Mouse (Mus musculus): Measurements from ENCODE around the gene Eif2d.
A peak's percentile ranks its signal among the peaks of the same experiment; 100 is the strongest.

Gene Eif2d

DNA sequence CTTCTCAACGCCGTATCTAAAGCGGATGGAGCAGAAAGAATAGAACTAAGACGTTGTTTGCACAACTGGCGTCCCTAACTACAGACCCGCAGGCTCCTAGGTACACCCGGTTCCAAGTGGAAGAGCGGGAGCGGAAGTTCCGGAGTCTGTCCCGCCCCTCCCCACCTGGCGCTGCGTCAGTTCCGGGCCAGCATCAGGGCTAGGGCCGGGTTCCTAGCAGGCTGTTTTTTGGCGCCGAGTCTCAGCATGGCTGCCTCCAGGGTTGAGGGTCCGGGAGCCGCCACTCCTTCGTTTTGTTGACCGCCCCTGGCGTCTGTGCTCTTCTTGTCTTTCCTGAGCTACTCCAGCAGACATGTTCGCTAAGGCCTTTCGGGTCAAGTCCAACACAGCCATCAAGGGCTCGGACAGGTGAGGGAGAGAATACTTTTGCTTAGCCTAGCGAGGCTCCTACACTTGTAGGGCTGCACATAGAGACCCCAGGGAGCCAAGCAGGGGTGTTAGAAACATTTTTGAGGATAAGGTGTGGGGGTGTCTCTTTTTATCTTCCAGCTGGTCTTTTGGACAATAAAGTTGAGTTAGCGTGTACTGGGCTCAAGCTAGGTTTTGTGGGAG lies at the start of gene Eif2d:
Gene Eif2d, plus strand, starts transcription at position 164 of the 612 bp plus-strand sequence.
- DNase-seq (ENCODE audit: low spot score) = peak; percentile 86

DNA sequence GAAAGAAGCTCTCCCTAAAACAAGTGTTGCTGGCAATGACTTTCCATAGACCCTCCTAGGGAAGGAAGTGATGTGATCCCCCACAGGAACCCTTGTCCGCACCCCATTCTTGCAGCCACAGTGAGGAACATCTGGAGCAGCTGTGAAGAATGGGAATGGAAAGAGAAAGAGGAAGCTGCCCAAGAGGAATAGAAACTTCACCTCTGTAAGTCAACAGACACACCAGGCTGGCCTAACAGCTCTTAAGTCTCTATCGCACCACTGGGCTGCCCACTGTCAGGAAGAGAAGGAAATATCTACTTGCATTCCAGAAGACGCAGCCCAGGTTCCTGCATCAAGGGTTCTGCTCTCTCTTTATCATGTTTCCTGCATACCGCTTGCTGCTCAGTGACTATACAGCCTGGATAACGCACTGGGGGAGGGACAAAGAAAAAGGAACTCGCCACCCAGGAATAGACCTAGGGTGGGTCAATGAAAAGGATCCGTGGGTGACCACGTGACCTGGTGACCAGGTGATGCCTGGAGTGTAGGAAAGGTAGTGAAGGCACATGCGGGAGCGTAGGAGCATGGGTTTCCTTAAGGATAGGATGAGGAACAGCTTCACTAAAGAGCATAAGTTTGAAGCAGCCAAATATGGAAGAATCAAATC lies 49.1 kb upstream of the Eif2d start:
- DNase-seq (ENCODE audit: low spot score) = no peak

DNA sequence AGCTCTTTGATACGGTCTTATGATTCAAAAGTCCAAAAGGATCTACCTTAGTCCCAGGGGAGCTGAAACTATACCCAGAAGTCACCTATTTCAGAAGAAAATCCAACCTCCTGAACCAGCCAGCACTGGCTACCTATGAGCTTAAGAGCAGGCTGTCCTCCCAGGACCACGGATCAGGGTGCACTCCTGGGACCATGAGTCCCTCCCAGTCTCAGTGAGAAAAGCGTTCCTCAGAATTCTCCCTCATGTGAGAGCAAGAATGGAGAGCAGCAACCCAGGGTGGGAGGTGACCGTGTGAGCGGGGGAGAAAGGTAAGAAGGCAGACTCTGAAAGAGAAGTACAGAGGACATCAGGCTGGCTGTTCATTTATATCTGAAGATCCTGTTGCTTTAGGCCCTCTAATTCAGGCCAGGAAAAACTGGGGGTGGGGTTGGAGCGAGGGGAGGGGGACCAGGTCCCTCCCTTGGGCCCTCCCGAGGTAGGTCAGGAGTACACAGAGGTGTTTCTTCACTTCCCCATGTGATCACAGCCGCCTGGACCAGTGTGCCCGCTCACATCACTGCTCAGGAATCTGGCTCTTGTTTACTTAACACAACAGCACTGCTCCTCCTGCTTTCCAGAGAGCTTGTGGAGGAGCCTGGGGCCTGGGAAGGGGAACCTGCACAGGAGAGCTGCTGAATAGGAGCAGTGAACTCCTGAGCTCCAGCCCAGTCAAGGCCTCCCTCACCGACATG lies 45.2 kb upstream of the Eif2d start:
- DNase-seq (ENCODE audit: low spot score) = peak; percentile 43

DNA sequence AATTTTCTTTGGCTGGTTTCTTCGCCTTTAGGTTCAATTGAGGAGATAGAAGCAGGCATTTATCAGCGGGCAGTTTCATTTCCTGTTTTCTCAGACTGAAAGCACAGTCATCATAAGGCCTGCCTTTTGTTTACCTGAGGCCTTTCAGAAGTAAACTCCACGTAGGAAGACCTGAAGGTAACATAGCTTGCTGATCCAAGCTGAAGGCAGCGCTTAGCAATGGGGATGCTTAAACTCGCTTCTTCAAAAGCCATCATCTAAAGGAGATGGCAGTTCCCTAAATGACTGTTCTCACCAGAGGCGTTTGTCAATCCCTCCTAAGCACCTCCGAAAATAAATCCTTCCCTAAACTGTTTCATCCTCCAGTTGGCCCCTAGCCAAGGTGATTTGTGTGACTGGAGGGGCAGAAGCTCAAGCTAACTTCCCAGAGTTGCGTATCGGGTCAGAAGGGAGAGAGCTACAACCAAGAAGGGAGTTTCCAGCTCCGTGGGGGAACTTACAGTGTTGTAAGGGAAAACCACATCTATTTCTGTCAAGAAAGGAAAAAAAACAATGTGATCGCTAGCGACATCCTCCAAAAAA lies 42.4 kb upstream of the Eif2d start:
- DNase-seq (ENCODE audit: low spot score) = no peak

DNA sequence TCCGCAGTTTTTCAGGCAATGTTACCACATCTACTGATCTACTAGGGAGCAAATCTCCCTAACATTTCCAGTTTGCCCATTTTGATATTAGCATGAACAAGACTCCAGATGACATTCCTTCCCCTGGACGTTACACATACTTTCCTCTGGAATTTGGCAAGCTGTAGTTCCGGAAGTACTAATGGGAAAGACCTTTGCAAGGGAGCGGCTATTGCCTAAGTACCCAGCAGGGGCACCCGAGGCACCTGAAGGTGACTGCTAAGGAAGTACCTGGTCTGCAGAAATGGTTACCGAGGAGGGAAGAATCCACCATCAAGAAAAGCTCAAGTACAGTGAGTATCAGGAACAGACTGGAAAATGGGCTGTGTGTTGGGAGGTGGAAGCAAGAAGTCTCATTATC lies 40.4 kb upstream of the Eif2d start:
- peak; percentile 45 for DNase-seq (ENCODE audit: low spot score)

DNA sequence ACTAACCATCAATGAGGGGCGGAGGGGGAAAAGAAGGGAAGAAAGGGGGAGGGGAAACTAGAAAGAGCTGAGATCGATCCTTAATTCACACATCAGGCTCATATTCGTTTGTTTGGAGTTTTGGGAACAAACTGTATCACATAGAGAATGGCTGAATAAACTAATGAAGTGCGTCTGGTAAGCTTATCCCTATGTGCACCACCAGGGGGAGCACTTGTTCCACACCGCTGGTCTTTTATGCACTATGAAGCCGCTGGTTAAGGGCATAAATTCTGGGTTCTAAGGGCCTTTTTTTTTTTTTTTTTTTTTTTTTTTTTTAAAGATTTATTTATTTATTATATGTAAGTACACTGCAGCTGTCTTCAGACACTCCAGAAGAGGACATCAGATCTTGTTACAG lies 37.0 kb upstream of the Eif2d start:
- peak; percentile 67 for DNase-seq (ENCODE audit: low spot score)

DNA sequence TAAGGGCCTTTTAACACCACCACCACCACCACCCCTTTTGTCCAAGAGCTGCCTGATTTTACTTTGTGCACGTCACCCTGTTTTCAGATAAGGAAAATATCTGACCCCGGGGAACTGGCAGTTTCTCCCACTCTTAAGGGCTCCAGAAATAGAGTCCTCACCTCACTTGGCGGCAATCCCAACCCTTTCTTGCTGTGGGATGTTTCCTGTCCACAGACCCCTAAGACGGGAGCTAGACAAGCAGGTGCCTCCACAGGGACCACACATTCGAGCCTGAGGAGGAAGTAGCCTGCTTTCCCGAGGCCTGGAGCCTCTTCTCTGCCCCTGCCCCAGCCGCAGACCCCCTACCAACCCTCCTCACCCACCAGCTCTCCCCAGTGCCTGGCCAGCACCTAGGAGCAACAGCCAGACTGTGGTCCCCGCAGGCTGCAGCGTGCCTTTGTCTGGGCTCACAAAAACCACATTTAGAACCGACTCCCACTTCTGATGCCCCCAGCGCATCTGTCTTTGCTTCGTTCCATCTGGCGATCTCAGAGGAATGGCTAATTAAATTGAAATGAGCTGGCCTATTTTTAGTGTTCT lies 36.5 kb upstream of the Eif2d start:
- no peak for DNase-seq (ENCODE audit: low spot score)

DNA sequence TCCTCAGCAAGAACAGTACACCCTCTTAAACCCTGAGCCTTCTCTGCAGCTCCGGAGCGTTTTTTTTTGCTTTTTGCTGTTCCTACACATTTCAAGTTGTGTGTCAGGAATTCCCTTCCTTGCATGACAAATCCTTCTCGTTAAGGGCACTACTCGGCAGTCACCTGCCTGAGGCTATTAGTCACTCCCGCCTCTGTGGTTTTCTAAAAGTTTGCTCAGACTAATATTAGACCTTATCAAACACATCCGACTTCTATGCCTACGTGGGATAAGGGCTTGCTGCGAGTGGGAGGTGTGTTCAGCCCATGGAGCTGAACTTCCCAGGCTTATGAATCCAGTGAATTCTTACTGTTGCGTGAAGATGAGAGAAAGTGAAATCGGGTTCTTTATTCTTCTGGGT lies 34.5 kb upstream of the Eif2d start:
- DNase-seq (ENCODE audit: low spot score) = no peak

DNA sequence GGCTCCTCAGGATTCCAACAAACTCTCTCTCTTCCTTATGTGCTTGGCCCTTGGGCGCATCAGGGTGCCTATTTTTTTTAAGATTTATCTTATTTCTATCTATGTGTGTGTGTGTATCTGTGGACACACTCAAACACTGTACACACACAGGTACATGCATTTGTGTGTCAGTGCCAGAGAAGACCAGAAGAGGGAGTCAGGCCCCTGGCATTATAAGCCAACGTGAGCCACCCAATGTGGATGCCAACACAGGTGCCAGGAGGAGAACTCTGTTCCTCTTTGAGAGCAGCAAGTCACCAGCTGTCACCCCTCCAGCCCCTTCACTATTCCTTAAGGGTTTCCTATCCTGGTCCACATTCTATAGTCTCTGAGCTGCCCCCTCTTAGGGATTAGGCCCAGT lies 34.0 kb upstream of the Eif2d start:
- DNase-seq (ENCODE audit: low spot score) = no peak

DNA sequence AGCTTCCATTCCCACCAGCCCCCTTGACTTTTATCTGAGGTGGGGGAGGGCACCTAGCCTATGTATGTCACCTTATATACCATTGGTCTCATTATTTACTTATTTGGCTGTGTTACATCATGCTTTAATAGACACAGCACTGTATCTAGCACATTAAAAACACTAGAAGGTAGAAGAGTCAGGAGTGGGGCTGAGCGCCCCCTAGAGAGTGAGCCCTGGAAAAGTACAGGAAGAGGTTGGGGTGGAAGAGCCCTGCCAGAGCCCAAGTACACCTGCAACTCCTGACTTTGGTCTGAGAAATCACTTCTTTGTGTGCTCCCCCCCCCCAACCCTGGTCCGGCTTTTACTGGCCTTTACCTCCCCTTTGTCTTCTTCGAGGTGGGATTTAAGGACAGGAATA lies 31.0 kb upstream of the Eif2d start:
- no peak for DNase-seq (ENCODE audit: low spot score)

DNA sequence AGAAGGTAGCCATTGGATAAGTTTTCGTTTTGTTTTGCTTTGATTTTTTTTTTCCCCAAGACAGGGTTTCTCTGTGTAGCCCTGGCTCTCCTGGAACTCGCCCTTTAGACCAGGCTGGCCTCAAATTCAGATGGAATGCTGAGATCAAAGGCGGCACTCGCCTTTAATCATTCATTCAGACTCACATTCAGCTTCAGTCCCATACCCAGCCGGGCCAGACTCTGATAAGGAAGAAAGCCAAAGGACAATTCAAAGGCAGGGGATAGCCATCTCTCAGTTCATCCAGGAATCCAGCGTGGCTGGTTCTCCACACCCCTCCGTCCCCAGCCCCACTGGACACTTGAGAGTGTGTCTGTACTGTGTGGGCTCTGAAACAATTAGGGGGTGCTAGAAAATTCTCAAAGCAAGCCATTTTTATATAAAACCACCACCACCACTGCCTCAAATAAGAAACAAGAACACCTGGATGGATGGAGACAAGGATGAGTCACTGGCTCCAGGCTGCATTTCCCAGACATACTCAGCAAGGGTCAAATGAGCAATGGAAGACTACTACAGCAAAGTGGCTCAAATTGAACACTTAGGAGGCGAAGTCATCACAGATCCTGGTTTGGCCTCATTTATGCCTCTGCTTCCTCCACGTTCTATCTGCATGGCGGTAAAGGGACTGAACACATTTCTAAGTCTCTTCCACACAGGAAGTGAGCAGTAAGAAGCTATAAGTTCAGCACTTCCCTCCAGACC lies 29.3 kb upstream of the Eif2d start:
- no peak for DNase-seq (ENCODE audit: low spot score)

DNA sequence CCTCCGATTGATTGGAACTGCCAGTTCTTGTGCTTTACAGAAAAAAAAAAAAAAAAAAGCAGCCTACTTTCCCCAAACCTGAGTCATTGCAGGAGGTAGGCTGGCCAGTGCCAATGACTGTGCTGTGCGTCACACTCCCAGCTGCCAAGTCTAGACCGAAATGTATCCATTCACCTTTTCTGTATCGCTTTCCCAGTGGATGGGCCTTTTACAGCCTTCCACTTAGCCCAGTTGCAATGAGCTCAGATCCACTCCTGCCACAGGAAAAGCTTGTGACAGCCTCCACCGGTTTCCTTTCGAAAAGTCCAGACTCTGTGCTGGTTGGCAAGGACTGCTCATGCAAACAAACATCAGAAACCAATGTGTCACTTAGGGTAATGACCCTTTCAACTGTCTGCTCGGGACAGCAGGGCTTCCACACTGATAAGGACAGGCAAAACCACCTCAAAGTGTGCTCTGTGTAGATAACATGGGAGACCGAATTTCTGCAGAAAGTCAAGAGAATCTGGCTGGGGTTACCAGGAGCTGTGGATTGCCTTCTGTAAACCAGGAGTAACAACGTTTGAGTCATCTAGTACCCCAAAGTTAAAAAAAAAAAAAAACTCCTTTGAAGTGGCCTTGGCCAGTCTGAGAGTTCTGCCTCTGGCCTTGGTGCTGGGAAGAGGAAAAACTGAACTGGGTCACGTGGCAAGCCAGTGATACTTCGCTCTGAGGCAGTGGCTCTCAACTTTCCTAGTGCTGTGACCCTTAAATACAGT lies 26.8 kb upstream of the Eif2d start:
- no peak for DNase-seq (ENCODE audit: low spot score)

DNA sequence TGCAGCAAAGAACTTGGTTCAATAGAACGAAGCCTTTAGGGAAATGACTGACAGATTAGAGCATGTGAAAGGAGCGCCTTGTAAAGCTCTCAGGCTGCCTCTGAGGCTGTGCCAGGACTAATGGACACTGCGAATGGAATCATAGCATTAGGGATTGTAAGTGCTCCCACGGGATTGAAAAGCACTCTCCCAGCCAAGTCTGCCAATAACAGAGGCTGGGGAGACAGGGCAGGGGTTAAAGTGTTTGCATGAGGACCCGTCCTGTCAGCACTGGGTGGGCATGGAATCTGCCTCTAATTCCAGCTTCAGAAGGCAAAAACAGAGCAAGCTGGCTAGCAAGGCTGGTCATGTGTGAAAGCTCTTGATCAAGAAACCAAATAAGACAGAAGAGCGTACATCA lies 18.8 kb upstream of the Eif2d start:
- DNase-seq (ENCODE audit: low spot score) = no peak

DNA sequence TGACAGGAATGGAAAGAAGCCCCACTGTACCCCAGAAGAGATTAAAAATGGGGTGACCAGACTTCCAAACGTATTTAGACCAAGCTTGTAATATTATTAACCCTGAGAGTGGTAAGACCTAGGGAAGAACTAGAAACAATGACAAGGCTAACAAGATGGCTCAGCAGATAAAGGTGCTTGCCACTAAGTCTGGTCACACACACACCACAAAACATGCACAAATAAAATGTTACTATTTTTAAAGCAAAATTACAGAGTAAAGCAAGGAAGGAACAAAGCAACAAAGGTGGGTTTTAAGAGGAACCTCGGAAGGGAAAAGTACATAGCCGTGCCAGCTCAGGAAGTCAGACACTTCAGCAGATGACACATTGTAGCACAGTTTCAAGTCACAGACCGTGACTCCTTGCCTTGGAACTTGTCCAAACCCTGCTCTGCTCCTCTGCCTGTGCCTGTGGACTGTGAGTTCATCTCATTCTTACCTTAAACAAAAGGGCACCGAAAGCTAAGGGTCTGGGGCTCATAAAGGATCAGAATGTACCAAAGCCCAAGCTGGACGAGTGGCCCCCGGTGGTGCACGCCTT lies 17.9 kb upstream of the Eif2d start:
- DNase-seq (ENCODE audit: low spot score) = no peak

DNA sequence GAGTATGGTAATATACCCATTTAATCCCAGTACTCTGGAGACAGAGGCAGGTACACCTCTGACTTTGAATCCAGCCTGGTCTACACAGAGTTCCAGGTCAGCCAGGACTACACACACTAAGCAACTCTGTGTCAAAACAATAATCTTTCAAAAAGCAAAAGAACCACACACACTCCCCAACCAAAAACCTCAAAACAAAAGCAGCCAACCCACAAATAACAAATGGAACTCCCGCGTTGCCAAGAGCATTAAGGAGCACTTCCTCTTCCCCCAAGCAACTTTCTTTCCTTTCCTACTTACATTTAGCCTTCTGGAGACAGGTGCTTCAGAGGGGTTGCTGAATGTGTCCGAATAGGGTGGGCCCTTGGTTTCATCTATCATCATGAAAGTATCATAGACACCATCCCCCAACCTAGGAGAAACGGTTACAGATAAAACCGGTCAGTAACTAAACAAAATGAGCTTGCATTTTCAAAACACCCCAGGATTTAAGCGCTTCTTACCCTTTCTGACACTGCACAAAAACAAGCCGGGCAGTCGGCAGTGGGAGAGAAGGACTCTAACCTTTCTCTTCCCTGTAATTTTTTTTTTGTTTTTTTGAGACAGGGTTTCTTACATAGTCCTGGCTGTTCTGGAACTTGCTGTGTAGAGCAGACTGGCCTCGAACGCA lies 16.9 kb upstream of the Eif2d start:
- no peak for DNase-seq (ENCODE audit: low spot score)

DNA sequence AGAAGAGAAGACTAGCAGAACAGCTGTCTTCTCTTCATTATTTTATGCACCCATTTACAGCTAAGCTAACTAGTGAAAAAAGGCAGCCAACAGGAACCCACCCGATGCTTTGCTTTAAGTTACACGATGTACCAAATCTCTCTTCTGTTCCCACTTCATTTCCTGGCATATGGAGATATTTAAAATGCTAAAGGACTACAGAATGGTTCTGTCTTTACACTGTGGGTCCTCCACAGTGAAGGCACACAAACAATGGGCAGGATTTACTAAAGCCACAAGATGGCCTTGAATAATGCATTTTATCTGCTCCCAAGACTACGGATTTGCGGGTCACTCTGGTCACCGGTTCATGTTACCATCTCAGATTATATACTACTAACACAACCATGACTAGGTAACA lies 15.9 kb upstream of the Eif2d start:
- no peak for DNase-seq (ENCODE audit: low spot score)

DNA sequence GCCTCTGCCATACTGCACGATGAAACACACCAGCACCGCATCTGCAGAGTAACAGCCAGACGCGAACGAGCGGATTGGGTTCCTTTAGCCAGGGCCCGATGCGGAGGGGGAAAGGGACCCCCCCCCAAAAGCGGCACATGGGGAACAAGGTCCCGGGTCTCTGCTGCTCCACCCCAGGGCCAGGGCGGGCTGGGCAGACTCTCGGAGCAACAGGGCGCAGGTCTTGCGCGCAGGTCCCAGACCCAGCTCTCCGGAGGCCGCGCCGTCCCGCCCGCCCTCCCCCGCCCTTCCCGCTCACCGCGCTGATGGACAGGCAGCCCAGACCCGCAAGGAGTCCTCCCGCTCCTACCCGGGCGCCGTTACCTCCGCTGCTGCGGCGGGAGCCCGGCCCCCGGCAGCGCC lies 15.3 kb upstream of the Eif2d start:
- no peak for DNase-seq (ENCODE audit: low spot score)

DNA sequence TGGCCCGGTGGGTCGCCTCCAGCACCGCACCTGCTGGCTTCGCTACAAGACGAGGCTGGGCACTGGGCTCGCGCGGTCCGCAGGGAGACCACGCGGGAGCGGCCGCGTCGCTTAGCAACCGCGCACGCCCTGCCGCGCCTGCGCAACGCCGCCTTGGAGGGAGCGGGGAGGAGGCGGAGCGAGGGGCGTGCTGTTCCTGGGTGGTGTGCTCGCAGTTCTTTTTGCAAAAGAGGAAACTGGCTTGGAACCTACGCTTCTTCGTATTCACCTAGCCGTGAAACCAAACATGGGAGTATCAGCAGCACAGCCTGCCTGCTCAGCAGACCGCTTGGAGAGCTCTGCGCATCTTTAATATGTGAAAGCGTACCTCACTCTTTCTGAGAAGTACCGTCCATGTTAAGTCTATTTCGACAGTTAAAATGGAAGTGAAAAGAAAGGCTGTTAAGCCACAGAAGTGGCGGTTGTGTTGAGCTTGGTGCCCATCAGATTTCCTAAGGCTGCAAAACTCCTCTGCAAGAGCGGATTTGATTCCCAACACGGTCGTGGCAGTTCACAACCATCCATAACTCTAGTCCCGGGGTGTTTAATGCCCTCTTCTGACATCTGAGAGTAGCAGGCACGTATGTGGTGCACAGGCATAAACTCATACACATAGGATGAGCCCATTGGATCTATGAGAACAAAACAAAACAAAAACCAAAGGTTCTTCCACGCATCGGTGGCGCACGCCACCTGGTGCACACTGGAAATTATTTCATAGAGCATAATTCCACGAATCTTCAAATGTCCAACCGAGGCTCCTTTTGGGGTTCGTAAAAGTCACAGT lies 14.6 kb upstream of the Eif2d start, which contains the start of gene Dyrk3:
Gene Dyrk3, minus strand, starts transcription at position 150 of the 826 bp plus-strand sequence.
- peak; percentile 91 for DNase-seq (ENCODE audit: low spot score)
